Mouse (Mus musculus) lung, embryonic 14.5 days (tissue): ENCODE data around the gene Rpap3. TPM values are rescaled to one million over a fixed set of nuclear protein-coding genes. Genes with fewer than 3 reads are reported as not detected.

Experiments used
- ATAC-seq: fragments of 200-750 bp; cut with Nextera tagmentation; 2 replicates; pipeline ENCODE4 v1.8.0; 2017; ENCODE audit warnings: mild to moderate bottlenecking, moderate TSS enrichment, moderate library complexity; ENCODE audit not compliant: insufficient read depth
- DNase-seq: peaks from one replicate; pipeline ENCODE4 v3.0.0-alpha.2; 2015
- H3K27ac ChIP-seq: fragments of 300-500 bp; sonication (generic); 2 replicates; pipeline ENCODE4 v1.5.1; 2014; ENCODE audit warnings: low read depth, mild to moderate bottlenecking, moderate library complexity
- H3K27me3 ChIP-seq: fragments of 300-500 bp; sonication (generic); 2 replicates; pipeline ENCODE4 v1.6.1; 2014; ENCODE audit warnings: low read length, control low read depth; ENCODE audit not compliant: insufficient read depth
- H3K36me3 ChIP-seq: fragments of 300-500 bp; sonication (generic); 2 replicates; pipeline ENCODE4 v1.6.1; 2014; ENCODE audit warnings: control low read depth; ENCODE audit not compliant: insufficient read depth
- H3K4me1 ChIP-seq: fragments of 300-500 bp; sonication (generic); 2 replicates; pipeline ENCODE4 v1.6.1; 2014; ENCODE audit warnings: antibody characterized with exemption, control low read depth; ENCODE audit not compliant: insufficient read depth
- H3K4me2 ChIP-seq: fragments of 300-500 bp; sonication (generic); 2 replicates; pipeline ENCODE4 v1.6.1; 2014; ENCODE audit warnings: mild to moderate bottlenecking
- H3K4me3 ChIP-seq: fragments of 300-500 bp; sonication (generic); 2 replicates; pipeline ENCODE4 v1.5.1; 2014; ENCODE audit warnings: low read depth, low read length
- H3K9ac ChIP-seq: fragments of 300-500 bp; sonication (generic); 2 replicates; pipeline ENCODE4 v1.6.1; 2014
- H3K9me3 ChIP-seq: fragments of 300-500 bp; sonication (generic); 2 replicates; pipeline ENCODE4 v1.6.1; 2016; ENCODE audit warnings: low read depth, low read length, control low read depth
- CTCF ChIP-seq: IDR thresholded peaks from 2 replicates; pipeline ENCODE4 v1.5.1; 2016; ENCODE audit warnings: antibody characterized with exemption, low read depth
- WGBS: fragments of 180-500 bp; shearing (Covaris S2); extraction: QIAGEN DNeasy Blood & Tissue Kit; methylation state at CpG from one replicate; pipeline ENCODE4 v1.1.7; 2014; 5-methylcytosine and 5-hydroxymethylcytosine counted together
- polyA plus RNA-seq: library from polyadenylated mRNA; unstranded; fragments of >200 nt; fragmentation: Nextera tagmentation; extraction: Ambion mirVana; gene quantifications from 2 replicates; pipeline ENCODE4 v1.2.1, GENCODE M21; 2014

Rpap3 gene
- 37.8 and 40.7 TPM in 2 replicates for polyA plus RNA-seq

DNA sequence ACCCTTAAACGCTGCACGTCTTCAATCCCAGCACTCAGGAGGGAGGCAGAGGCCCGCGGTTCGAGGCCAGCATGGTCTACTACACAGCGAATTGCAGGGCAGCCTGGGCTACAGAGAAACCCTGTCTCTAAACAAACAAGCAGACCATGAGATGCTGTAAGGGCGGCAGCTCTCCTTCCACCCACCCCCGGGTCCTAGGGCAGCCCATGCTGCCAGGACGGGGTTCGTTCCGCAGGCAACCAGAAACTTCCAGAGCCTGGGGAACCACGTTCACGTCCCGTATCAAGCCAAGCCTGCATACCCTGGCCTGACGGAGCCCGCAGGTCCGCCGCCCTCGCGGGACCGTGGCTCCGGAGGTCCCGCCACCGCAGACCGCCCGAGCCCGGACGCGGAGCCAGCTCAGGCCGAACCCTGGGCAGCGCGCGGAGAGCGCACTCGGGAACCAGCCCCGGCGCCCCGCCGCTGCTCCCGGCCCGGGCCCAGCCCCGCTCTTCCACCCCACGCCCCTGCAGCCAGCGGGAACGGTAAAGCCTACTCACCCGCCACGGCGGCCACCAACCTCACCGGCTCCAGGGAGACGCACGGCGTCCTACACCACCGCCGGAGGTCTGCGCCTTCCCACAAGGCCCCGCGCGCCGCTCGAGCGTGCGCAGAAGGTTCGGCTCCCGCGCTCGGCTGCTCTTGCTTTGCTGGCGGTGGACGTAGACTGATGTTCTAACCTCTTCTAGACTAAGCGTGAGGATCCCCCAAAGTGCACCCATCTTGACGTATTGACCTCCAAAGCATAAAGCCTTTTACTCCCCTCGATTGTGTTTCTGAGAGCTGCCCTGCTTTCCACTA, at the start of gene Rpap3:
TSS of gene Rpap3 (minus strand) at position 615 of the 840 bp plus-strand sequence.
- peak within 1 kb of the TSS; percentile 79 for H3K4me2 ChIP-seq

DNA sequence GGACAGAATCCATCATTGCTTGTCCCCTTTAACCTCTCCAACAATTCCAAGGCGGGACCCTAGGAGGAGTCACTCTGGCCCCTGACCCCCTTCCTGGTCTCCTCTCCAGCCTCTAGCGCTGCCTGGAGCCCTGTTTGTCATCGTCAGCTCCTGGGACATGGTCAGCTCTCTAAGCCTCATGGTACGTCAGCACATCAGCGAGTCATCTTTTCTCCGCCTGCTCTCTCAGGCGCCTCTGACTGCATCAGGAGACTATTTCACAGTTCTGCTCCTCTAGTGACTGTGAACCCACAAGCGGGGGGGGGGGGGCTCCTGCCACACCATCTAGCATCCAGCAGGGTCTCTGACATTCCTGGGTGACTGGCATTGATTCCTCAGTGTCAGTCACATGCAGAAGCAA, 49.7 kb upstream of the Rpap3 start:
- Histone ChIP-seq H3K4me1 (peaks cover 6% of the 10 kb centered on the region), H3K9ac (no peak overlapping the region), H3K4me2 (no peak overlapping the region), H3K27me3 (no peaks in the 10 kb centered on the region), H3K36me3 (peaks cover 19% of the 10 kb centered on the region; the same call in 1 of the 2 replicates), H3K4me3 (no peak overlapping the region), H3K9me3 (no peaks in the 10 kb centered on the region), H3K27ac (no peak overlapping the region)
- DNase-seq: no peak
- 36% methylated on average over 8 of the region's 8 CpGs for WGBS
- no peak for ATAC-seq
- no peak for TF ChIP-seq CTCF

More for the DNA sequence above, at the start of gene Rpap3:
- H3K36me3 ChIP-seq: peaks cover 24% of the 10 kb centered on the region
- ATAC-seq: peak; percentile 95
- under 1% methylated on average over 70 of the region's 71 CpGs for WGBS
- peak within 1 kb of the TSS; percentile 21 for H3K27ac ChIP-seq
- H3K4me3 ChIP-seq: peak within 1 kb of the TSS; percentile 95
- TF ChIP-seq CTCF: no peak
- peak; percentile 93 for DNase-seq
- no peaks in the 10 kb centered on the region for H3K27me3 ChIP-seq
- no peaks in the 10 kb centered on the region for H3K4me1 ChIP-seq
- no peaks in the 10 kb centered on the region for H3K9me3 ChIP-seq
- H3K9ac ChIP-seq: peak within 1 kb of the TSS; percentile 92

DNA sequence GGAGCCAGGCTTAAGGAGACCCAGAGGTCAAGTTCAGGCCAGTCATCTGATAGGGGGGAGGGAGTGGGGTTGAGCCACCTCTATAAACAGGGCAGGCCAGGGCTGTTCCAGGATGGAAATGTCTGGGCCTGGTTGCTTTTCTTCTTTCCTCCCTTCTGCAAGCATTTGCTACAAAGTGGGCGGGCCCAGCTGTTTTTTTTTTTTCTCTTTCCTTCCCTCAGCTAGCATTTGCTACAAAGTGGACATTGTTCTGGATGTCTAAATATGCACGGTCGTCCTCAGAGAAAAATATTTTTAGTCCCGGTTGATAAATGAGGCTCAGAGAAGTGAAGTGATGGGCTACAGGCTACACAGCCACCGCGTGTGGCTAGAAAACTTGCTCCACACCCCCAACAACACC, 48.9 kb upstream of the Rpap3 start:
- Histone ChIP-seq H3K36me3 (peaks cover 12% of the 10 kb centered on the region; the same call in 1 of the 2 replicates), H3K9ac (no peak overlapping the region), H3K27me3 (no peaks in the 10 kb centered on the region), H3K27ac (no peak overlapping the region), H3K4me2 (no peak overlapping the region), H3K9me3 (no peaks in the 10 kb centered on the region), H3K4me3 (no peak overlapping the region), H3K4me1 (peaks cover 9% of the 10 kb centered on the region)
- DNase-seq (peak; percentile 25), ATAC-seq (no peak)
- 33% methylated on average over 6 of the region's 6 CpGs for WGBS
- no peak for TF ChIP-seq CTCF

DNA sequence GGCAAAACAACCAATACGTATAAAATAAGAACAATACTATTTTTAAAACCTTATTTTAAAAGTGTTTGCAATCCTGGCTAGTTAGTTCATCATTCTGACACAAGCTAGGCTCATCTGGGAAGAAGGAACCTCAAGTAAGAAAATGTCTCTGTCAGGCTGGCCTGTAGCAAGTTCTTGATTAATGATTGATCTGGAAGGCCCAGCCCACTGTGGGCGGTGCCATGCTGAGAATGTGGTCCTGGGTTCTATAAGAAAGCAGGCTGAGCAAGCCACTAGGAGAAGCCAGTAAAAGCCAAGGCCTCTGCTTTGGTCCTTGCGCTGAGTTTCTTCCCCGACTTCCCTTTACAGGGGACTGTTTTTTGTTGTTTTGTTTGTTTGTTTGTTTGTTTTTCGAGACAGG, 46.9 kb upstream of the Rpap3 start:
- H3K27me3 ChIP-seq: no peaks in the 10 kb centered on the region
- no peak overlapping the region for H3K9ac ChIP-seq
- no peak overlapping the region for H3K27ac ChIP-seq
- H3K36me3 ChIP-seq: peaks cover 5% of the 10 kb centered on the region; the same call in 1 of the 2 replicates
- H3K4me2 ChIP-seq: no peak overlapping the region
- ATAC-seq (no peak), DNase-seq (no peak)
- TF ChIP-seq CTCF: no peak
- H3K4me3 ChIP-seq: no peak overlapping the region
- peaks cover 9% of the 10 kb centered on the region for H3K4me1 ChIP-seq
- no peaks in the 10 kb centered on the region for H3K9me3 ChIP-seq
- WGBS: 87% methylated on average over 5 of the region's 5 CpGs

DNA sequence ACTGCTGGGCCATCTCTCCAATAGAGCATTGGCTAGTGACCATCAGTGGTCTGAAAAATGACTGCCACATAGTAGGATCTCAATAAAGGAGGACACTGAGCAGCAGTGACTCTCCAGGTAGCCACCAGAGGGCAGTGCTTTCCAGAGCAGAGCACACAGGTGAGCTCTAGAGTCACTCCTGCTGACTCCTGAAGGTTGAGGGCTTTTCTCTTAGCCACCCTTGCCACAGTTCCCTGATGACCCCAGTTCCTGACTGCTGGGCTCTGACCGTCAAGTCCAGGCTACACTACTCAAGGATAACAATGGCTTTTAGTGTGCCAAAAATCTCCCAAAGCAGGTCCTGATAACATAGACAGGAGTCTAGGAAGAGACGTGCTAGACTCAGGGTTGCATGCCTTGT, 46.1 kb upstream of the Rpap3 start:
- H3K4me3 ChIP-seq: no peak overlapping the region
- no peaks in the 10 kb centered on the region for H3K9me3 ChIP-seq
- DNase-seq: no peak
- no peak for ATAC-seq
- H3K4me2 ChIP-seq: no peak overlapping the region
- H3K4me1 ChIP-seq: peaks cover 9% of the 10 kb centered on the region
- 78% methylated on average over 2 of the region's 2 CpGs for WGBS
- peak; percentile 62 for TF ChIP-seq CTCF
- no peaks in the 10 kb centered on the region for H3K27me3 ChIP-seq
- no peak overlapping the region for H3K27ac ChIP-seq
- H3K9ac ChIP-seq: no peak overlapping the region
- no peaks in the 10 kb centered on the region; the same call in 1 of the 2 replicates for H3K36me3 ChIP-seq

DNA sequence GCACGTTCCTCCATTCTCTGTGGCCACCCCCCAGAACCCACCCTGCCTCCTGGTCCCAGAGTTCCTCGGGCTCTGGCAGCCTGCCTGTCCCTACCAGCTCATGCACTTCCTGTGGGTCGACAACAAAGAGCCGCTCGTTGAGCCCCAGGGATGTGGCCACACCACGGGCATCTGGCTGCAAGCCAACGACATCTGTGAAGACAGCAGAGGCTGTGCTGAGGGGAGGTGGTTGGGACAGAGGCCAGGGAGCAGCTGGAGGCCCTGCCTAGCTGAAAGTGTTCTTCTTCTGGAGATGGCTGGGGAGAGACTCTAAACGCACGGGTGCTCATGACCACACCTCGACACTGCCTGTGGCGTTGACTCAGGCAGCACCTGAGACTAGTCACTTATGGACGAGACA, 45.1 kb upstream of the Rpap3 start:
- no peaks in the 10 kb centered on the region for H3K9me3 ChIP-seq
- H3K36me3 ChIP-seq: no peaks in the 10 kb centered on the region; the same call in 1 of the 2 replicates
- H3K4me1 ChIP-seq: peaks cover 9% of the 10 kb centered on the region
- 12% methylated on average over 12 of the region's 12 CpGs for WGBS
- peak; percentile 96 for DNase-seq
- ATAC-seq: peak; percentile 89
- TF ChIP-seq CTCF: no peak
- no peak overlapping the region for H3K9ac ChIP-seq
- H3K27ac ChIP-seq: peak overlapping the region; percentile 85
- peak overlapping the region; percentile 32 for H3K4me2 ChIP-seq
- no peaks in the 10 kb centered on the region for H3K27me3 ChIP-seq
- H3K4me3 ChIP-seq: no peak overlapping the region; the same call in 1 of the 2 replicates

DNA sequence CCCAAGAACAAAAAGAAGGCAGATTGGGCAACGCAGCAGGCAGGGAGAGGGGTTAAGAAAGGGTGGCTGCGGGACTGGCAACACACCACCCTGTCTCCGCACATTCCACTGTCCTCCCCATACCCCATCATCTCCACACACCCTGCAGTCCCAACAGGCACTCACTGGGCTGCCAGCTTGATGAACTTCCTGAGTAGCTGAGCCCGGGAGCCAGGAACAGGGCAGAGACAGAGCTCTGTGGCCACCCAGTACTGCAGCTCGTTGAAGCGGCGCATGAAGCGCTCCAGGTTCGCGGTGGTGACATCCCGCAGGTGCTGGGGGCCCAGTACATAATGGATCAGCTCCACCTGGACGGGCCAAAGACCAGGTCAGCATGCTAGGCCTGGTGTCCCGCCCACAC, 44.2 kb upstream of the Rpap3 start:
- Histone ChIP-seq H3K27ac (peak overlapping the region; percentile 85; the same call in 1 of the 2 replicates), H3K4me3 (no peak overlapping the region), H3K9ac (no peak overlapping the region), H3K4me1 (peaks cover 14% of the 10 kb centered on the region), H3K36me3 (peaks cover 5% of the 10 kb centered on the region; the same call in 1 of the 2 replicates), H3K9me3 (no peaks in the 10 kb centered on the region), H3K4me2 (no peak overlapping the region), H3K27me3 (no peaks in the 10 kb centered on the region)
- WGBS: 77% methylated on average over 13 of the region's 13 CpGs
- DNase-seq: no peak
- peak; percentile 8; the same call in 1 of the 2 replicates for ATAC-seq
- no peak for TF ChIP-seq CTCF
